Mouse (Mus musculus) intestine, embryonic 16.5 days (tissue): Measurements from ENCODE around the gene Tchp. TPM values are rescaled to one million over a fixed set of nuclear protein-coding genes. Genes with fewer than 3 reads are reported as not detected.

Source experiments
- ATAC-seq: fragments of 200-750 bp; cut with Nextera tagmentation; 2 replicates; pipeline ENCODE4 v1.8.0; 2017; ENCODE audit warnings: moderate TSS enrichment, moderate library complexity
- H3K27ac ChIP-seq: fragments of 300-500 bp; sonication (generic); 2 replicates; pipeline ENCODE4 v1.5.1; 2014; ENCODE audit warnings: mild to moderate bottlenecking, low read length
- H3K27me3 ChIP-seq: fragments of 300-500 bp; sonication (generic); replicated peaks from 2 replicates; pipeline ENCODE4 v1.6.1; 2014; ENCODE audit warnings: low read length, control low read depth, mixed read lengths; ENCODE audit not compliant: control insufficient read depth, insufficient read depth
- H3K36me3 ChIP-seq: fragments of 300-500 bp; sonication (generic); 2 replicates; pipeline ENCODE4 v1.6.1; 2014; ENCODE audit warnings: low read length, control low read depth; ENCODE audit not compliant: control insufficient read depth, insufficient read depth
- H3K4me1 ChIP-seq: fragments of 300-500 bp; sonication (generic); 2 replicates; pipeline ENCODE4 v1.6.1; 2014; ENCODE audit warnings: low read length, control low read depth, mixed read lengths; ENCODE audit not compliant: control insufficient read depth, insufficient read depth
- H3K4me2 ChIP-seq: fragments of 300-500 bp; sonication (generic); 2 replicates; pipeline ENCODE4 v1.6.1; 2014; ENCODE audit warnings: low read depth, low read length, control low read depth
- H3K4me3 ChIP-seq: fragments of 300-500 bp; sonication (generic); 2 replicates; pipeline ENCODE4 v1.5.1; 2014; ENCODE audit warnings: mild to moderate bottlenecking, low read length
- H3K9ac ChIP-seq: fragments of 300-500 bp; sonication (generic); 2 replicates; pipeline ENCODE4 v1.6.1; 2014; ENCODE audit warnings: low read depth, low read length
- H3K9me3 ChIP-seq: fragments of 300-500 bp; sonication (generic); 2 replicates; pipeline ENCODE4 v1.6.1; 2016; ENCODE audit warnings: low read length, control low read depth; ENCODE audit not compliant: control insufficient read depth
- WGBS: fragments of 180-500 bp; shearing (Covaris S2); extraction: QIAGEN DNeasy Blood & Tissue Kit; methylation state at CpG from one replicate; pipeline ENCODE4 v1.1.7; 2014; 5-methylcytosine and 5-hydroxymethylcytosine counted together
- polyA plus RNA-seq: library from polyadenylated mRNA; unstranded; fragments of >200 nt; fragmentation: Nextera tagmentation; extraction: Ambion mirVana; gene quantifications from 2 replicates; pipeline ENCODE4 v1.2.1, GENCODE M21; 2015

Tchp gene
- 5.8 and 8.2 TPM in 2 replicates for polyA plus RNA-seq

DNA sequence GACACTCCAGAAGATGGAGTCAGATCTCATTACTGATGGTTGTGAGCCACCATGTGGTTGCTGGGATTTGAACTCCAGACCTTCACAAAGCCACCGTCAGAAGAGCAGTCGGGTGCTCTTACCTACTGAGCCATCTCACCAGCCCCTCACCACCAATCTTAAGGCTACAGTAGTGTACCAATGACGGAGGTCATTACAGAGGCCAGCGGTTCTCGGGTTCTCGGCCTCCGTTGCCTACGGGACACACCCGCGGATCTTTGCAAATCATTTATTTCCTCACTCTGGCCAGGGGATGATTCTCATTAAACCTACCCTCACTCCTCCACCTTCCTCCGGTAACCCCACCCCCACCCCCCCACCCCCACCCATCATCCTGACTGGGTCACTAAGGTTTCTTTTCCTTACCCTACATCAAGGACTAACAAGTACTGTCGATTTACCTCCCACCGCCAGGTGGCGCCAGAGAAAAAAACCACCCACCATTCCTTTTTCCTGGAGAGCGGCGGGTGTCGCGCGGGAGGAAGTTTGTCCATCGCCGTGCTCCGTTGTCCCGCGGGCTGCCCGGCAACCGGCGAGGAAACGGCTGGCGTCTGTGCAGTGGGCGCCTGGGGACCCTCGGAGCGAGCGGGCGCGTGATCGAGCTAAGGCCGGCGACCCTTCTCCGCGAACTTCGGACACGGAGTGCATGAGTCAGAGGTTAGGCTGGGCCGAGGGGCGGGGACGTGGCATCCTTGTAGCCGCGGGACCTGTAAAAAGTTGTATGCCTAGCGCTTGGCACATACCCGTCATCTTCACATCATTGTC is at the start of gene Tchp:
TSS of gene Tchp (plus strand) at position 496 of the 804 bp plus-strand sequence.
- no peaks in the 10 kb centered on the region for H3K9me3 ChIP-seq
- peaks cover 2% of the 10 kb centered on the region; the same call in 1 of the 2 replicates for H3K36me3 ChIP-seq
- H3K4me1 ChIP-seq = peaks cover 5% of the 10 kb centered on the region; the same call in 1 of the 2 replicates
- no peaks in the 10 kb centered on the region for H3K27me3 ChIP-seq
- H3K27ac ChIP-seq = no peak within 1 kb of the TSS
- 4% methylated on average over 49 of the region's 49 CpGs for WGBS
- peak within 1 kb of the TSS; percentile 75 for H3K4me3 ChIP-seq
- H3K4me2 ChIP-seq = peak within 1 kb of the TSS; percentile 66
- ATAC-seq = peak; percentile 77
- H3K9ac ChIP-seq = peak within 1 kb of the TSS; percentile 76

DNA sequence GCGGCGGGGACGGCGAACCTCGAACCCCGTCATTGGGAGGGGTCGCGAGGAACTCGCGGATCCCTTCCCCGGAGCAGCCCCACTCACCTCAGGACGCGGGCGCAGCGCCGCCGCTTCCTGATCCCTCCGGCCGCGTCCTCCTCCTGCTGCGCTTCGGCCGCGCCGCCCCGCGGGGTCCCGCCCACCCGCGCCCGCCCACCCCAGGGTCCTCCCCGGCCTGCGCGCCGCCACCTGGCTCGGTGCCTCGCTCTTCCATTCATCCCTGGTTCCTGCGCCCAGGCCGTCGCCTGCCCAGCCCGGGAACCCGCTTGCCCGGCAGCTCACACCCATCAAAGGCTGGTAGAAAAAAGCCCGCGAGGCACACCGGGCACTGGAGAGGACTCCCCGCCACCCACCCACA is 49.3 kb upstream of the Tchp start, which contains the start of gene Trpv4:
TSS of gene Trpv4 (minus strand) at position 167 of the 400 bp plus-strand sequence.
- Histone ChIP-seq H3K27ac (no peak within 1 kb of the TSS), H3K9ac (peak within 1 kb of the TSS; percentile 66), H3K27me3 (peaks cover 18% of the 10 kb centered on the region), H3K4me3 (peak within 1 kb of the TSS; percentile 56), H3K4me1 (peaks cover 12% of the 10 kb centered on the region; the same call in 1 of the 2 replicates), H3K9me3 (no peaks in the 10 kb centered on the region), H3K36me3 (no peaks in the 10 kb centered on the region), H3K4me2 (peak within 1 kb of the TSS; percentile 98)
- 0% methylated on average over 41 of the region's 47 CpGs for WGBS
- ATAC-seq = peak; percentile 71

DNA sequence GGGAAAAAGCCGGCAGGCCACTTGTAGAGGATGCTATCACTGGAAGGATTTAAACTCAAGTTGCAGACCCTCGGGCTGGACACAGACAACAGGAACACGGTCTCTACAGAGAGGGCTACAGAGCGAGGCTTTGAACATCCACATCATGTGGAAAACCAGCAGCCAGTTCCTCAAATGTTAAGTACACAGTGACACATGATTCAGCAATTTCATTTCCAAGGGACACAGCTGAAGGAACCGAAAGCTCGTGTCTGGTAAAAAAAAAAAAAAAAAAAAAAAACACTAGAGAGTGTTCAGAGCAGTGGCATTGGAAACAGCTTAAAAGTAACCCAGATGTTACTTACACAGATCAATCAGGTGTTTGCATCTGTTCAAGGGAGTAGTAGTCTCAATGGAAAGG is 46.5 kb upstream of the Tchp start:
- H3K9me3 ChIP-seq = no peaks in the 10 kb centered on the region
- no peak for ATAC-seq
- H3K4me3 ChIP-seq = no peak overlapping the region
- H3K27me3 ChIP-seq = peaks cover 18% of the 10 kb centered on the region
- no peak overlapping the region for H3K4me2 ChIP-seq
- WGBS = 65% methylated on average over 6 of the region's 6 CpGs
- H3K4me1 ChIP-seq = peaks cover 12% of the 10 kb centered on the region; the same call in 1 of the 2 replicates
- H3K27ac ChIP-seq = no peak overlapping the region
- H3K36me3 ChIP-seq = no peaks in the 10 kb centered on the region
- no peak overlapping the region for H3K9ac ChIP-seq

DNA sequence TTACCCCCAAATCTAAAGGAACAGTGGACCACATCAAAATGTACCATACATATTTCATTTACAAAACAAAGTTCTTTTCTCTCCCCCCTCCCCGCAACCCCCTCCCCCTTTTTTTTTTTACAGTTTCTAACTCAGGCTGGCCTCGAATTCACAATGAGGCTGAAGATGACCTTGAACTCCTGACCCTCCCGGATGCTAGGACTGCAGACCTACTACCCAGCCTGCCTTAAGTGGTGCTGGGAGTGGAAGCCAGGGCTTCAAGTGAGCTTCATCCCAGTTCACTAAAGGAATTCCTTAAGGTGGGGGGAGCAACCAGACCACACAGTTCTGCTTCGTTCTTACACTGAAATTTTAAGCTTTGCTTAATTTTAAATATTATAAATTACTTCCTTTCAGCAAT is 43.4 kb upstream of the Tchp start:
- ATAC-seq = no peak
- 61% methylated on average over 4 of the region's 4 CpGs for WGBS
- Histone ChIP-seq H3K9ac (no peak overlapping the region), H3K4me1 (no peaks in the 10 kb centered on the region), H3K36me3 (no peaks in the 10 kb centered on the region), H3K27ac (no peak overlapping the region), H3K4me2 (no peak overlapping the region), H3K9me3 (no peaks in the 10 kb centered on the region), H3K27me3 (peaks cover 2% of the 10 kb centered on the region; the same call in 1 of the 2 replicates), H3K4me3 (no peak overlapping the region)

DNA sequence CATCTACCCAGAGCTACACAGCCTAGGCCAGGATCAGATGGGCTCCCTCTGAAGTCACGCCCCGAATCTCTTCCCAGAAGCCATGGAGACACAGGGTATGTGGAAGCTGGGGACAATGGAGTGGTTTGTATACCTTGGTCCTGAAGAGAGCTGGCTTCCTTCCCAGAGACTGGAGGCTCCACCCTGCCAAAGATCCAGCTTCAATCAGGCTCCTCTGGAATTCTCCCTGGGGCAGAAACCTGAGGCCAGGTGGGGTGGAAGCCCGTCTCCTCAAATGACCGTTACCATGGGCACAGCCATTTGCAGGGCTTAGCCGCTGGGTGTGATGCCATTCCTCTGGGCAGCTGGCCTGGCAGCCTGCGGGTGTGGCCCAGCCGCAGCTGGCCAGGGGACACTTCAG is 42.8 kb upstream of the Tchp start:
- ATAC-seq = no peak
- Histone ChIP-seq H3K9ac (no peak overlapping the region), H3K36me3 (no peaks in the 10 kb centered on the region), H3K4me1 (no peaks in the 10 kb centered on the region), H3K9me3 (no peaks in the 10 kb centered on the region), H3K4me2 (no peak overlapping the region), H3K27ac (no peak overlapping the region), H3K4me3 (no peak overlapping the region), H3K27me3 (no peaks in the 10 kb centered on the region; the same call in 1 of the 2 replicates)
- 79% methylated on average over 7 of the region's 7 CpGs for WGBS

DNA sequence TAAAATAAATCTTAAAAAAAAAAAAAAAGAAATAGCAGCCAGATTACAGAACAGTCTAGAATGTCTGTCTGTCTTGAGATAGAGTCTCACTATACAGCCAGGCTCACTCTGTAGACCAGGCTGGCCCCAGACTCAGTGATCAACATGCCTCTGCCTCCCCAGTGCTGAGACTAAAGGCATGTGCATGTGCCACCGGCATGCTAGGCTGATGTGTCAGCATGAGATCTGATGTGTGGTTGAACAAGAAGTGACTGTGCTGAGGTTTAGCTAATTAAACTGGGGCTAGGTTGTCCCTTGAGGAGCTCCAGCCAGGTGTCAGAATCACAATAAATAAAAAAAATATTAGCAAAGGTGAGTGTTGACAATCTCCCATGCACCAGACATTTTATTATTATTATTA is 40.9 kb upstream of the Tchp start:
- no peak for ATAC-seq

DNA sequence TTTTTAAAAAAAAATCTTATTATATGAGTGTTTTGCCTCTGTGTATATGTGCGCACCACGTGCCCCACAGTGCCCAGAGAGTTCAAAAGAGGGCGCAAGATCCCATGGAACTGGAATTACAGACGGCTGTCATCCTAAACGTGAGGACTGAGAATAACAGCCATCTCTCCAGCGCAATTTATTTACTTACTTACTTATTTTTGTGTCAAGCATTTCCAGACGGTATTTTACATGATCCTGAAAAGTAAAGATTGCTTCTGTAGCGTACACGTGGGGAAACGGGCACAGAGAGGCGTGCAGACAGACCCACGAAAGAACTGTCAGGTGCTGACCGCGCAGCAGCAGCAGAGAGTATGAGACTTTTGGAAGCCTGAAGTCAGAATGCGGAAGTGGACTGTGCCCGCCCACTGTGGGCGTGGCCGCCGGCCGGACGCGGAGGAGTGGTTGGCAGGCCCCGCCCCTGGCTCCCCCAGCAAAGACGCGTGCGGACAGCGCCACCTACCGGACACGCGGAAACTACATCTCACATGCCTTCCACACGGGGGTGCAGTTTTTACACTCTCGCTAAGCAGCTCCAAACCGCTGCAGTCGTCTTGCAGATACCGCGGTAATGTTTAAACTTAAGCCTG is 40.2 kb upstream of the Tchp start:
- Histone ChIP-seq H3K4me1 (no peaks in the 10 kb centered on the region), H3K9me3 (no peaks in the 10 kb centered on the region), H3K9ac (no peak overlapping the region), H3K4me2 (peak overlapping the region; percentile 46), H3K4me3 (peak overlapping the region; percentile 32), H3K27me3 (no peaks in the 10 kb centered on the region), H3K27ac (peak overlapping the region; percentile 3; the same call in 1 of the 2 replicates), H3K36me3 (no peaks in the 10 kb centered on the region)
- ATAC-seq = peak; percentile 95
- 3% methylated on average over 36 of the region's 36 CpGs for WGBS

More for the DNA sequence above, 40.9 kb upstream of the Tchp start:
- H3K36me3 ChIP-seq = no peaks in the 10 kb centered on the region
- no peak overlapping the region for H3K27ac ChIP-seq
- H3K4me1 ChIP-seq = no peaks in the 10 kb centered on the region
- H3K27me3 ChIP-seq = no peaks in the 10 kb centered on the region
- H3K9me3 ChIP-seq = no peaks in the 10 kb centered on the region
- WGBS = 64% methylated on average over 1 of the region's 1 CpGs
- H3K4me2 ChIP-seq = no peak overlapping the region
- H3K9ac ChIP-seq = no peak overlapping the region
- H3K4me3 ChIP-seq = no peak overlapping the region

DNA sequence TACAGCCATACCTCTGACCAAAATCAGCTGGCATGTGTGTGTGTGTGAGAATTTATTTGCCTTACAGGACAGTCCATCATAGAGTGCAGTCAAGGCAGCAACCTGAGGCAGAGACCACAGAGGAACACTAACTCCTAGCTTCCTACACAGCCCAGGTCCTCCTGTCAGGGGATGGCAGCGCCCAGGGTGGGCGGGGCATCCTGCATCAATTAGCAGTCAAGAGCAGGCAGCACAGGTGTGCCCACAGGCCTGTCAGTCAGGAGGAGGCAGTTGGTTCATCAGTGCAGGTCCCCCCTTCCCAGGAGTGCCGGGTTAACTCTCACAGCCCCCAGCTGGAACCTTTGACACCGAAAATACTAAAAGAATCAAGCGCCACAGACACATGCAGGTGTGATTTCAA is 38.5 kb upstream of the Tchp start:
- H3K9me3 ChIP-seq = no peaks in the 10 kb centered on the region
- no peak overlapping the region for H3K27ac ChIP-seq
- no peak overlapping the region for H3K9ac ChIP-seq
- no peaks in the 10 kb centered on the region for H3K36me3 ChIP-seq
- no peak for ATAC-seq
- H3K4me3 ChIP-seq = no peak overlapping the region
- no peaks in the 10 kb centered on the region for H3K4me1 ChIP-seq
- no peaks in the 10 kb centered on the region for H3K27me3 ChIP-seq
- 92% methylated on average over 5 of the region's 5 CpGs for WGBS
- H3K4me2 ChIP-seq = no peak overlapping the region

DNA sequence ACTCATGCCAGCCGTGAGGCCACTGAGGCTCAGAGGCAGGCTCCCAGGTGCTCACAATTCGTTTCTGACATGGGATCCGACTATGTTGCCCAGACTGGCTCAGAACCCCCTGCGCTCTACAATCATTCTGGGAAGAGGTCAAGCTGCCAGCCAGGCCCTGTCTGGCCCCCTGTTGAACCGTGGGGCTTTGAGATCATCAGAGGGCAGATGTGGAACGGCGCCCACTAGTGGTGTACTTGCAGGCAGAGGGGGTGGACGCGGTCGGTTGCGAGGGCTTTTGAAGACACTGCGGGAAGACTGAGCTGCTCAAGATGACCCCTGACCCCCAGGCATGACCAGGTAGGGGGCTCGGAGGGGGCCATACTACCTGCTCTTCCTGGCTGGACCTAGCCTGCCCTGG is 34.4 kb upstream of the Tchp start:
- H3K9me3 ChIP-seq = no peaks in the 10 kb centered on the region
- no peak overlapping the region for H3K4me3 ChIP-seq
- H3K4me1 ChIP-seq = no peaks in the 10 kb centered on the region
- WGBS = 85% methylated on average over 13 of the region's 13 CpGs
- no peak for ATAC-seq
- no peaks in the 10 kb centered on the region for H3K27me3 ChIP-seq
- 0 out of 2 replicates have a peak, but pooled peaks cover 13% of the 10 kb centered on the region for H3K36me3 ChIP-seq
- H3K4me2 ChIP-seq = no peak overlapping the region
- no peak overlapping the region for H3K9ac ChIP-seq
- no peak overlapping the region for H3K27ac ChIP-seq
